Mouse (Mus musculus) large intestine, adult 2 months (tissue): Measurements from ENCODE around the gene Slc1a3. TPM values are rescaled to one million over a fixed set of nuclear protein-coding genes. Genes with fewer than 3 reads are reported as not detected.
A peak's percentile ranks its signal among the peaks of the same experiment; 100 is the strongest.

Experiments used
- DNase-seq: peaks from one replicate; pipeline ENCODE4 v3.0.0-alpha.2; 2012; ENCODE audit warnings: low read depth, low spot score
- WGBS: fragments of 180-500 bp; shearing (Covaris S2); methylation state at CpG from one replicate; pipeline ENCODE4 v1.1.7; 2018; 5-methylcytosine and 5-hydroxymethylcytosine counted together
- polyA plus RNA-seq: library from polyadenylated mRNA; depleted of rRNA; stranded (reverse); fragments of >200 nt; gene quantifications from 2 replicates; pipeline ENCODE4 v1.2.3, GENCODE M21; 2012; rRNA removed

The Slc1a3 gene
- polyA plus RNA-seq, 1 experiment, result 1.5 TPM

GRCm38 (mm10) chr15:8625370-8625769 is 85.2 kb downstream of the Slc1a3 start:
- WGBS, result 37% methylated on average over 7 of the region's 7 CpGs
- DNase-seq, result no peak

- no peak for DNase-seq
These were observed 86.7 kb downstream of the Slc1a3 start for GRCm38 (mm10) chr15:8623879-8624278.

- no peak for DNase-seq
- WGBS, result 82% methylated on average over 18 of the region's 18 CpGs
These were observed 91.0 kb downstream of the Slc1a3 start for GRCm38 (mm10) chr15:8619479-8620026.

- DNase-seq, result no peak
- 83% methylated on average over 12 of the region's 12 CpGs for WGBS
These were observed 94.3 kb downstream of the Slc1a3 start for GRCm38 (mm10) chr15:8616290-8616689.

- DNase-seq, result no peak
- 71% methylated on average over 11 of the region's 11 CpGs for WGBS
These were observed 94.9 kb downstream of the Slc1a3 start for GRCm38 (mm10) chr15:8615511-8616224.

GRCm38 (mm10) chr15:8614701-8615100 is 95.9 kb downstream of the Slc1a3 start:
- no peak for DNase-seq
- WGBS, result 85% methylated on average over 5 of the region's 5 CpGs

GRCm38 (mm10) chr15:8605538-8606188 is 104.9 kb downstream of the Slc1a3 start:
- WGBS, result 71% methylated on average over 6 of the region's 6 CpGs
- DNase-seq, result no peak

- no peak for DNase-seq
- WGBS, result 80% methylated on average over 6 of the region's 6 CpGs
These were observed 108.2 kb downstream of the Slc1a3 start for GRCm38 (mm10) chr15:8602362-8602761.

- DNase-seq, result no peak
- WGBS, result 88% methylated on average over 13 of the region's 13 CpGs
These were observed 109.0 kb downstream of the Slc1a3 start for GRCm38 (mm10) chr15:8601312-8602146.

GRCm38 (mm10) chr15:8596375-8596900 is 114.1 kb downstream of the Slc1a3 start:
- WGBS, result 87% methylated on average over 8 of the region's 8 CpGs
- no peak for DNase-seq

- WGBS, result 81% methylated on average over 12 of the region's 12 CpGs
These were observed 115.3 kb downstream of the Slc1a3 start for GRCm38 (mm10) chr15:8595226-8595625.

GRCm38 (mm10) chr15:8589503-8590116 is 121.0 kb downstream of the Slc1a3 start:
- WGBS, result 12% methylated on average over 11 of the region's 11 CpGs
- DNase-seq, result peak; percentile 50

More at GRCm38 (mm10) chr15:8595226-8595625, 115.3 kb downstream of the Slc1a3 start:
- DNase-seq, result no peak

- no peak for DNase-seq
- 91% methylated on average over 5 of the region's 5 CpGs for WGBS
These were observed 122.5 kb downstream of the Slc1a3 start for GRCm38 (mm10) chr15:8588065-8588464.

- 52% methylated on average over 9 of the region's 9 CpGs for WGBS
- DNase-seq, result no peak
These were observed 123.7 kb downstream of the Slc1a3 start for GRCm38 (mm10) chr15:8586822-8587281.

Other genes with a start within 250 kb of the Slc1a3 start
- gene Gm2310, start 190.8 kb downstream of the Slc1a3 start, polyA plus RNA-seq, result not detected in 2 replicates